Mouse (Mus musculus): ENCODE results near the gene Slc26a10. TPM values are rescaled to one million over a fixed set of nuclear protein-coding genes. Genes with fewer than 3 reads are reported as not detected.
A peak's percentile ranks its signal among the peaks of the same experiment; 100 is the strongest.

Gene Slc26a10
- total and polyA plus RNA-seq, 3 experiments: 0.94 to 8.4 (median 0.98) TPM

DNA sequence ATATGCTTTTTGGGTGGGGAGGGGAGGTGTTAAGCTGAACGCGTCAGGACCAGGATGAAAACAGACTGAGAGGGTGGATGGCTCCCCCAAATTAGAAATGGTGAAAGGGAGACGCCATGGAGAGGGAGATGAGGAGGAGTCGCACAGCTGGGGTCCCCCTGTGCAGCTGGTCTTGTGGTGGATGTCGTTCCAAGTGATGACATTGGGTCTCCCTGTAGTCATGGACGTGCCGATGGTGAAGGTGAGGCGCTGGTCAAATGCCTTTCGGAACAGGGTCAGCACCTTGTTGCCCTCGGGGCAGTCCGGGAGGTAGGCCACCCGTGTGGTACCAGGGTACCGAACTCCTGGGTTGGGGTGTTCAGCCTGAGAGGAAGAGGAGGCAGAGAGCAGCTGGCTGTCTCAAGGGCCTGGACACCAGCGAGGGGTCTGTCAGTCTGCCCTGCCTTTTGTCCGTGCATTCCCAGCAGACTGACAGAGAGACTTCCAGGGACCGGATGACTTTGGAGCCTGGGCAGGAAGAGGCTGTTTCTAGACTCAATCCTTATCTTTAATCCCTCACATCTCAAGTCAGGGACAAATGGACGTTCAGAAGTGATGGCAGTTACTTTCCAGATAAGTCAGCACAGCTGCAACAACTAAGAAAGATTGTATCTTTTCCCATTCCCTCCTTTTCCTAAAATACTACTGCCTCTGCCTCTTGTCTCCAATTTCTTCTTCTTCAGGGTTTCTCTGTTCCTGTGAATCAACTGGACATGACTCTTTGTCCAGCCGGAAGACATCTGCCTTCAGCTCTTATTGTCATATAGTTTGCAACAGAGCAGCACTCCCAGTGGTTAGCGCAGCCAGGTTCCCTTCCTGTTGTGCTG lies 11.0 kb upstream of the Slc26a10 start:
- ATAC-seq (ENCODE audit: extremely low read depth, insufficient number of reproducible peaks, low FRiP score, poor library complexity, severe bottlenecking) (no peak), DNase-seq (ENCODE audit: low spot score) (no peak)
- H3K27me3 ChIP-seq (ENCODE audit: insufficient read depth, low read length): no peaks in the 10 kb centered on the region
- H3K4me3 ChIP-seq (ENCODE audit: low read depth, low read length): peak overlapping the region; percentile 65; the same call in 1 of the 2 replicates
- TF ChIP-seq GATA2 (IDR thresholded peaks at IDR 0.05; ENCODE audit: borderline replicate concordance, low read depth, low read length) (no peak), GATA1 (IDR thresholded peaks at IDR 0.05; ENCODE audit: borderline replicate concordance, low read length) (no peak)
- peaks cover 86% of the 10 kb centered on the region for H3K4me1 ChIP-seq (ENCODE audit: insufficient read depth, low read depth, low read length)
- H3K9me3 ChIP-seq (replicated peaks): peaks cover 6% of the 10 kb centered on the region
- H3K36me3 ChIP-seq (replicated peaks): peaks cover 46% of the 10 kb centered on the region

DNA sequence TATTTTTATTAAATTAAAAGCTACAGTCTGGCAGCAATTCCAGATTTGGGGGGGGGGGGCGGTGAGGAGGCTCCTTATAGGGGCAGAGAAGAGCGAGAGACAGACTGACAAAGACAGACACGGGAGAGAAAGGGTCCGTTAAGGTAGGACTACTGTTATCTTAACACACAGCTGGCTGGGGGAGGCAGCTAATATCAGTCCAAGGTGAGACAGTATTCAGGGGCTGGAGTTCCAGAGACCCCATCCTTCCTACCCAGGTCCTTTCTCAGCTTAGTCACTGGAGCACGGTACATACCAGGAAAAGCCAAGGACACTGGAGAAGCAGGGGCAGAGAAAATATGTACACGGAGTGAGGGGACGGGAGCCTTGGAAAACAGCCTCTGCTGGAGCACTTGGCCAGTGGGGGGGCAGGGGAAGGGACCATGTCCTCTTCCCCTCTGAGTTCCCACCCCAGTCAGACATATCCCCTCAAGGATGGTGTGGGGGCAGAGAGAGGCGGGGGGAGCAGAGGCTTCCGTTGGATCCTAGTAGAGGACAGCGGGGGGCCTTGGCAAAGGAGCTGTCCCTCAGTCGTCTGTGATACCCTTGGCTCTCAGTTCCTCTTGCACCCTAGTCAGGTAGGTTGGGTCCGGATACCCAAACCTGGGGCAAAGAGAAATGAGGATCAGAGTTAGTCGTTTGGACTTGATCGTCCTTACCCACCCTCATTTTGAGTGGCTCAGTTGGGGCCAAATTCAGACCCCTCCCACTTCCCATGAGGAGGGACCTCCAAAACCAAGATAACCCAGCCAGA lies 10.1 kb upstream of the Slc26a10 start:
- no peaks in the 10 kb centered on the region for H3K27me3 ChIP-seq (ENCODE audit: insufficient read depth, low read length)
- ATAC-seq (ENCODE audit: extremely low read depth, insufficient number of reproducible peaks, low FRiP score, poor library complexity, severe bottlenecking) (peak; percentile 5; the same call in 1 of the 2 replicates), DNase-seq (ENCODE audit: low spot score) (no peak)
- peaks cover 84% of the 10 kb centered on the region for H3K4me1 ChIP-seq (ENCODE audit: insufficient read depth, low read depth, low read length)
- peak overlapping the region; percentile 80; the same call in 1 of the 2 replicates for H3K4me3 ChIP-seq (ENCODE audit: low read depth, low read length)
- H3K9me3 ChIP-seq (replicated peaks): peaks cover 6% of the 10 kb centered on the region
- H3K36me3 ChIP-seq (replicated peaks): peaks cover 52% of the 10 kb centered on the region
- peak; percentile 90 for TF ChIP-seq TAL1 (conservative IDR thresholded peaks at IDR 0.05; ENCODE audit: low read depth, low read length)
- no peak for TF ChIP-seq POLR2AphosphoS5 (IDR thresholded peaks at IDR 0.05; ENCODE audit: insufficient replicate concordance, low read depth, low read length)
- no peak for TF ChIP-seq GATA2 (IDR thresholded peaks at IDR 0.05; ENCODE audit: borderline replicate concordance, low read depth, low read length)
- no peak for TF ChIP-seq CTCF (IDR thresholded peaks at IDR 0.05; ENCODE audit: low read depth, low read length)
- TF ChIP-seq GATA1 (IDR thresholded peaks at IDR 0.05; ENCODE audit: borderline replicate concordance, low read length): no peak

DNA sequence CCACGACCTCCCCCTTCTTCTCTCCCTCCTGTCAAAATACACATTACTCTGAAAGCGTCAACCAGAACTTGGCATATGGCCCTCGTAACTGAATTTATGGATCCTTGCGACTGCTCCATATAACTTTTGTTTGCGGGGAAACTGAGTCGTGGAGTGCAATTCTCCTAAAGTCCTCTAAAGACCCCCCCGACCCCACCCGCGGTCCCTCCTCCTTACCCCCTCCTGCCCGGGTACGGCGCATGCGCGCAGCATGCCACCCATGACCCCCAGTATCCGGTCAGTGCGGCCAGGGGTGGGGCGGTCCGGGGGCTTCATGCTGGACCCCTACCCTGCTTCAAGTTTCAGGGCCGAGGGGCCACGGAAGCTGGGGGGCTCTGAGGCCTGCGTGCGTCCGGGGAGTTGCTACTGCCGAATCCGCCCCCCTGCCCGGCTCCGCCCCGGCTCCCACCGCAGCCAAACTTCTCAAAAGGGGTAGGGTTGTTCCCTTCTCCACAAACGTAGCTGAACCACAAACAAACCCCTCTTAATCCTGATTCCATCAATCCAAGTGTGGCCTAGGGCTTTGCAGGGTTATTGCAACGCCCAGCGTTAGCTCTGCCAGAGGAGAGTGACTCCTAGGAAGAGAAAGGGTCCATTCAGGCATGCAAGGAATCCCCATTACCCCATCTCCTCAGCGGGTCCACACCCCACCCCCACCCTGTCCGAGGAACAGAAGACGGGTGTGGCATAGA lies 9.4 kb upstream of the Slc26a10 start, which contains the start of gene Arhgef25:
TSS of gene Arhgef25 (minus strand) at position 433 of the 731 bp plus-strand sequence.
- Histone ChIP-seq H3K4me3 (ENCODE audit: low read depth, low read length) (peak within 1 kb of the TSS; percentile 80), H3K9me3 (replicated peaks) (peaks cover 6% of the 10 kb centered on the region), H3K27me3 (ENCODE audit: insufficient read depth, low read length) (no peaks in the 10 kb centered on the region), H3K4me1 (ENCODE audit: insufficient read depth, low read depth, low read length) (peaks cover 87% of the 10 kb centered on the region), H3K36me3 (replicated peaks) (peaks cover 60% of the 10 kb centered on the region)
- DNase-seq (ENCODE audit: low spot score) (peak; percentile 66), ATAC-seq (ENCODE audit: extremely low read depth, insufficient number of reproducible peaks, low FRiP score, poor library complexity, severe bottlenecking) (no peak)
- TF ChIP-seq TAL1 (conservative IDR thresholded peaks at IDR 0.05; ENCODE audit: low read depth, low read length) (no peak), GATA1 (IDR thresholded peaks at IDR 0.05; ENCODE audit: borderline replicate concordance, low read length) (no peak), GATA2 (IDR thresholded peaks at IDR 0.05; ENCODE audit: borderline replicate concordance, low read depth, low read length) (no peak), CTCF (IDR thresholded peaks at IDR 0.05; ENCODE audit: low read depth, low read length) (no peak), POLR2AphosphoS5 (IDR thresholded peaks at IDR 0.05; ENCODE audit: insufficient replicate concordance, low read depth, low read length) (no peak)

DNA sequence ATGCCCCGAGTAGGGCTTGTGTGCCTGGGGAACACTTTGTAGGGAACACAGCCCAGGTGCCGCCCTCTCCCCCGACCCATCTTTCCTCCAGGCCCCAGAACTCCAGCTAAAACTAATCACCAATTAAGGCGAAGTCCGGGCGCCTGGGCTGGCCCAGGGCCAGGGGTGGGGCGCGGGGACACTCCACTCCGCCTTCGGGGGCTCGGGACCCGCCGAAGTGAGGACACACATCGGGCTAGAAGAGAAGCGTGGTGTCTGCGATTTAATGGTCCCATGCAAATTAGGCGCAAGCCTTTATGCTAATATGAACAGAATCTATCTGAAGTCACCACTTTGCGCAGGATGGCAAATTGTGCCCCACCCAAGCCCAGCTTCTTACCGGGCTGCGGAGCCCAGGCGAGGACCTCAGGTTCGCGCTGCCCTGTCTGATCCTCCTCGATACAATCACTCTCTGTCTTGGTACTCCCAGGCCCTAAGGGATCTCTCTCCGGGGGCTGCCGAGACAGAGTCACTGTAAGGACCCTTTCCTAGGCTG lies 8.7 kb upstream of the Slc26a10 start:
- H3K27me3 ChIP-seq (ENCODE audit: insufficient read depth, low read length): no peaks in the 10 kb centered on the region
- peak overlapping the region; percentile 80 for H3K4me3 ChIP-seq (ENCODE audit: low read depth, low read length)
- H3K4me1 ChIP-seq (ENCODE audit: insufficient read depth, low read depth, low read length): peaks cover 87% of the 10 kb centered on the region
- peak; percentile 35; the same call in 1 of the 2 replicates for ATAC-seq (ENCODE audit: extremely low read depth, insufficient number of reproducible peaks, low FRiP score, poor library complexity, severe bottlenecking)
- no peak for TF ChIP-seq GATA1 (IDR thresholded peaks at IDR 0.05; ENCODE audit: borderline replicate concordance, low read length)
- TF ChIP-seq CTCF (IDR thresholded peaks at IDR 0.05; ENCODE audit: low read depth, low read length): no peak
- no peak for TF ChIP-seq POLR2AphosphoS5 (IDR thresholded peaks at IDR 0.05; ENCODE audit: insufficient replicate concordance, low read depth, low read length)
- TF ChIP-seq GATA2 (IDR thresholded peaks at IDR 0.05; ENCODE audit: borderline replicate concordance, low read depth, low read length): no peak
- TF ChIP-seq TAL1 (conservative IDR thresholded peaks at IDR 0.05; ENCODE audit: low read depth, low read length): no peak
- DNase-seq (ENCODE audit: low spot score): no peak
- H3K9me3 ChIP-seq (replicated peaks): peaks cover 6% of the 10 kb centered on the region
- H3K36me3 ChIP-seq (replicated peaks): peaks cover 66% of the 10 kb centered on the region

DNA sequence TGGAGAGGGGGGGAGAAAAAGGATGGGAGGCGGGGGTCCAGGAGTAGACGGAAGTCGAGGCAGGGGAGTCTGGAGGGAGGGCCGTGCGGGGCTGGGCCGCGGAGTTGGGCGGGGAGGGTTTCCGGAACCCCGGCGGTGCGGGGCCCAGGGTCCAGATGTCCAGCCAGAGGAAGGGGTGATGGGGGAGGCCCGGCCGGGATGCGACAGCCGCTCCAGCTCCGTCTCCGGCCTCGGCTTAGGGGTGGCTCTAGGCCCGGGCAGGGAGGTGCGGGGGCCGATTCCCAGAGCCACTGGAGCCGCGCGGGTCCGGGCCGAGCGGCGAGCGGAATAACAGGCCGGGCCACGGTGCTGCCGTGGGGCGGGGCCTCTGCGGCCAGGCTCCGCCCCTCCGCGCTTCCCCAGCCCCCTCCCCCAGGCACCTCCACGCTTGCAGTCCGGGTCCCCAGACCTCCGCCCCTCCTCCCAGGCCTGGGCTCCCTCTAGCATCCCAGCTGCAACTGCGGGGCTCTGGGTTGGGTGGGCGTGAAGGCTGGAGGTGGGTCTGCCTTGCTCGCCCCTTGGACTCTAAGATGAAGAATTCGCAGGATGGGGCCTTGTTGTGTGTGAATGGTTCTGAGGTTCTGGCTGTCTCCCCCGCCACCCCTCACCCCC lies 8.1 kb upstream of the Slc26a10 start:
- ATAC-seq (ENCODE audit: extremely low read depth, insufficient number of reproducible peaks, low FRiP score, poor library complexity, severe bottlenecking) (no peak), DNase-seq (ENCODE audit: low spot score) (peak; percentile 76)
- peaks cover 90% of the 10 kb centered on the region for H3K4me1 ChIP-seq (ENCODE audit: insufficient read depth, low read depth, low read length)
- no peaks in the 10 kb centered on the region for H3K27me3 ChIP-seq (ENCODE audit: insufficient read depth, low read length)
- peaks cover 71% of the 10 kb centered on the region for H3K36me3 ChIP-seq (replicated peaks)
- peaks cover 6% of the 10 kb centered on the region for H3K9me3 ChIP-seq (replicated peaks)
- peak overlapping the region; percentile 80 for H3K4me3 ChIP-seq (ENCODE audit: low read depth, low read length)
- TF ChIP-seq CTCF (IDR thresholded peaks at IDR 0.05; ENCODE audit: low read depth, low read length) (no peak), GATA1 (IDR thresholded peaks at IDR 0.05; ENCODE audit: borderline replicate concordance, low read length) (no peak), TAL1 (conservative IDR thresholded peaks at IDR 0.05; ENCODE audit: low read depth, low read length) (no peak), GATA2 (IDR thresholded peaks at IDR 0.05; ENCODE audit: borderline replicate concordance, low read depth, low read length) (no peak), POLR2AphosphoS5 (IDR thresholded peaks at IDR 0.05; ENCODE audit: insufficient replicate concordance, low read depth, low read length) (no peak)

All from G1E (cell line).